Mouse (Mus musculus) bone marrow, adult 2 months (tissue): ENCODE results near the gene Aaas.

Experiments
- CTCF ChIP-seq: fragments of 200-500 bp; IDR thresholded peaks from 2 replicates; pipeline ENCODE4 v1.5.1; 2011; ENCODE audit warnings: low read length, control low read depth; ENCODE audit not compliant: control insufficient read depth, insufficient read depth
- POLR2A ChIP-seq: fragments of 200-500 bp; IDR thresholded peaks from 2 replicates; pipeline ENCODE4 v1.6.1; 2011; ENCODE audit warnings: low read depth, mild to moderate bottlenecking, control low read depth, low read length, borderline replicate concordance; ENCODE audit not compliant: control insufficient read depth

GRCm38 (mm10) chr15:102311489-102311888, 39.1 kb downstream of the Aaas start:
- TF ChIP-seq CTCF (no peak), POLR2A (no peak)
